Mouse (Mus musculus): ENCODE measurements around the gene Wdr63. TPM values are rescaled to one million over a fixed set of nuclear protein-coding genes. Genes with fewer than 3 reads are reported as not detected.

Gene Wdr63
- polyA plus RNA-seq (2015; fragmentation: Nextera tagmentation; extraction: Ambion mirVana): 0.59 and 1.4 TPM in 2 replicates

- Histone ChIP-seq H3K4me3 (peak within 1 kb of the TSS; percentile 43), H3K9me3 (no peaks in the 10 kb centered on the region), H3K9ac (replicated peaks) (peak within 1 kb of the TSS; percentile 17; the same call in 1 of the 2 replicates), H3K36me3 (no peaks in the 10 kb centered on the region), H3K27me3 (no peaks in the 10 kb centered on the region), H3K4me1 (peaks cover 8% of the 10 kb centered on the region), H3K4me2 (replicated peaks) (peak within 1 kb of the TSS; percentile 81), H3K27ac (replicated peaks) (no peak within 1 kb of the TSS)
- WGBS: 10% methylated on average over 18 of the region's 18 CpGs
- peak; percentile 99 for ATAC-seq (replicated peaks)
Measured at GRCm38 (mm10) chr3:146107921-146108571, at the start of gene Wdr63. TSS of gene Wdr63 (minus strand) at chr3:146108130.

- no peak overlapping the region for H3K4me2 ChIP-seq (replicated peaks)
- 90% methylated on average over 2 of the region's 2 CpGs for WGBS
- no peaks in the 10 kb centered on the region for H3K27me3 ChIP-seq
- no peaks in the 10 kb centered on the region for H3K4me1 ChIP-seq
- no peak overlapping the region for H3K27ac ChIP-seq (replicated peaks)
- no peak for ATAC-seq (replicated peaks)
- no peaks in the 10 kb centered on the region for H3K9me3 ChIP-seq
- H3K9ac ChIP-seq (replicated peaks): no peak overlapping the region
- H3K4me3 ChIP-seq: no peak overlapping the region
- H3K36me3 ChIP-seq: no peaks in the 10 kb centered on the region
Measured at GRCm38 (mm10) chr3:146156811-146157210, 48.9 kb upstream of the Wdr63 start.

GRCm38 (mm10) chr3:146155628-146156576, 48.0 kb upstream of the Wdr63 start:
- no peak for ATAC-seq (replicated peaks)
- Histone ChIP-seq H3K9ac (replicated peaks) (no peak overlapping the region), H3K4me2 (replicated peaks) (no peak overlapping the region), H3K27me3 (0 out of 2 replicates have a peak, but pooled peaks cover 3% of the 10 kb centered on the region), H3K4me3 (no peak overlapping the region), H3K36me3 (no peaks in the 10 kb centered on the region), H3K4me1 (no peaks in the 10 kb centered on the region), H3K27ac (replicated peaks) (no peak overlapping the region), H3K9me3 (no peaks in the 10 kb centered on the region)
- 86% methylated on average over 13 of the region's 13 CpGs for WGBS

GRCm38 (mm10) chr3:146153862-146154611, 46.1 kb upstream of the Wdr63 start:
- Histone ChIP-seq H3K36me3 (no peaks in the 10 kb centered on the region), H3K4me2 (replicated peaks) (no peak overlapping the region), H3K4me3 (no peak overlapping the region), H3K9ac (replicated peaks) (no peak overlapping the region), H3K4me1 (peaks cover 11% of the 10 kb centered on the region), H3K9me3 (no peaks in the 10 kb centered on the region), H3K27me3 (peaks cover 11% of the 10 kb centered on the region; the same call in 1 of the 2 replicates), H3K27ac (replicated peaks) (no peak overlapping the region)
- 43% methylated on average over 12 of the region's 12 CpGs for WGBS
- no peak for ATAC-seq (replicated peaks)

GRCm38 (mm10) chr3:146152913-146153312, 45.0 kb upstream of the Wdr63 start:
- no peak for ATAC-seq (replicated peaks)
- peaks cover 11% of the 10 kb centered on the region for H3K4me1 ChIP-seq
- WGBS: 49% methylated on average over 2 of the region's 2 CpGs
- H3K27ac ChIP-seq (replicated peaks): no peak overlapping the region
- no peaks in the 10 kb centered on the region for H3K36me3 ChIP-seq
- H3K4me2 ChIP-seq (replicated peaks): no peak overlapping the region
- H3K4me3 ChIP-seq: no peak overlapping the region
- H3K9ac ChIP-seq (replicated peaks): no peak overlapping the region
- H3K27me3 ChIP-seq: peaks cover 11% of the 10 kb centered on the region; the same call in 1 of the 2 replicates
- H3K9me3 ChIP-seq: no peaks in the 10 kb centered on the region

- H3K9me3 ChIP-seq: no peaks in the 10 kb centered on the region
- H3K9ac ChIP-seq (replicated peaks): no peak overlapping the region
- H3K4me2 ChIP-seq (replicated peaks): no peak overlapping the region
- peaks cover 11% of the 10 kb centered on the region for H3K4me1 ChIP-seq
- WGBS: 86% methylated on average over 8 of the region's 8 CpGs
- H3K4me3 ChIP-seq: no peak overlapping the region
- ATAC-seq (replicated peaks): no peak
- H3K27ac ChIP-seq (replicated peaks): no peak overlapping the region
- no peaks in the 10 kb centered on the region for H3K36me3 ChIP-seq
- peaks cover 11% of the 10 kb centered on the region; the same call in 1 of the 2 replicates for H3K27me3 ChIP-seq
Measured at GRCm38 (mm10) chr3:146152348-146152747, 44.4 kb upstream of the Wdr63 start.

DNA sequence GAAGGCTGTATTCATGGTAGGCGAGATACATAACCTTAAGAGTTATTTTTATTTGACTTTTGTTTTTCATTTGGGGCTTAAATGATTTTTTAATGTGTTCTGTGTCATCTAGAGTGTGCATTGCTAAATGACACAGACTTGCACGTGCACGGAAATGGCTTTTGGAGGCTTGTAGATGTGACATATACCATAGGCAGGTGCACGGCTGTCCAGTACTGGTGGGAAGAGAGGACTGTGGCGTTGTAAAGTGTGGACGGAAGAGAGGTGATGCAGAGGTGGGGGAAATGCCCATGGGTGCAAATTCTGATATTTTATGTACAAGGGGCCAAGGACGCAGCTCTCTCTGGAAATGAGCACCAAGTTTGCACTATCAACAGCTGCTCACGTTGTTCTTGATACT, 43.8 kb upstream of the Wdr63 start:
- no peak for ATAC-seq (replicated peaks)
- Histone ChIP-seq H3K27me3 (peaks cover 11% of the 10 kb centered on the region; the same call in 1 of the 2 replicates), H3K9ac (replicated peaks) (no peak overlapping the region), H3K9me3 (no peaks in the 10 kb centered on the region), H3K4me2 (replicated peaks) (no peak overlapping the region), H3K36me3 (no peaks in the 10 kb centered on the region), H3K27ac (replicated peaks) (no peak overlapping the region), H3K4me3 (no peak overlapping the region), H3K4me1 (peaks cover 11% of the 10 kb centered on the region)
- 93% methylated on average over 8 of the region's 8 CpGs for WGBS

GRCm38 (mm10) chr3:146151328-146151727, 43.4 kb upstream of the Wdr63 start:
- peaks cover 11% of the 10 kb centered on the region; the same call in 1 of the 2 replicates for H3K27me3 ChIP-seq
- no peak for ATAC-seq (replicated peaks)

DNA sequence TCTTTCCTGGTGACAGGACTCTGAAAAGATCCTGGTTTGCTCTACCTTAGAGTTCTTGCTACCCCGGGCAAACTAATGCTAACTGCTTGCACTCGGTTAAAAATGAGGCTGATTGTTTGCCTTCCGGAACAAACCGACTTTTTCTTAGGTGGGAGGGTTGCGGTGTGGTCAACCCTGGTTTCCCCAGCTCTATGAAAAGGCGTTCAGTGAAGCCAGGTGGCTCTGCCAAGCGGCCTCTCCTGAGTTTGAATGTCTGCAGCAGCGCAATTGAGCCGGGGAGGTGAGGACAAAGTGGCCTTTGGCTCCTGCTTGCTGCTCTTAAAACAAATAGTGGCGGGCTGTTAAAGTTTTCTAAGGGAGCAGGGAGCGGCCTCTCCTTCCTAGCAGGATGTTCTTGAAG, 42.6 kb upstream of the Wdr63 start:
- Histone ChIP-seq H3K4me3 (peak overlapping the region; percentile 36; the same call in 1 of the 2 replicates), H3K27ac (replicated peaks) (no peak overlapping the region), H3K4me1 (peaks cover 11% of the 10 kb centered on the region), H3K9ac (replicated peaks) (no peak overlapping the region), H3K27me3 (peaks cover 11% of the 10 kb centered on the region; the same call in 1 of the 2 replicates), H3K36me3 (no peaks in the 10 kb centered on the region), H3K9me3 (no peaks in the 10 kb centered on the region), H3K4me2 (replicated peaks) (peak overlapping the region; percentile 68; the same call in 1 of the 2 replicates)
- no peak for ATAC-seq (replicated peaks)
- 29% methylated on average over 11 of the region's 11 CpGs for WGBS

More at GRCm38 (mm10) chr3:146151328-146151727, 43.4 kb upstream of the Wdr63 start:
- no peak overlapping the region for H3K9ac ChIP-seq (replicated peaks)
- peaks cover 11% of the 10 kb centered on the region for H3K4me1 ChIP-seq
- no peaks in the 10 kb centered on the region for H3K36me3 ChIP-seq
- no peak overlapping the region for H3K4me3 ChIP-seq
- no peak overlapping the region for H3K27ac ChIP-seq (replicated peaks)
- H3K9me3 ChIP-seq: no peaks in the 10 kb centered on the region
- 95% methylated on average over 10 of the region's 10 CpGs for WGBS
- no peak overlapping the region for H3K4me2 ChIP-seq (replicated peaks)

- peak overlapping the region; percentile 68 for H3K4me2 ChIP-seq (replicated peaks)
- H3K4me3 ChIP-seq: peak overlapping the region; percentile 36
- no peaks in the 10 kb centered on the region for H3K36me3 ChIP-seq
- 0% methylated on average over 26 of the region's 26 CpGs for WGBS
- H3K27ac ChIP-seq (replicated peaks): no peak overlapping the region
- H3K9ac ChIP-seq (replicated peaks): peak overlapping the region; percentile 17; the same call in 1 of the 2 replicates
- peaks cover 11% of the 10 kb centered on the region; the same call in 1 of the 2 replicates for H3K27me3 ChIP-seq
- ATAC-seq (replicated peaks): 0 out of 2 replicates have a peak, but pooled peaks have one; percentile 13
- peaks cover 11% of the 10 kb centered on the region for H3K4me1 ChIP-seq
- no peaks in the 10 kb centered on the region for H3K9me3 ChIP-seq
Measured at GRCm38 (mm10) chr3:146150058-146150400, 42.1 kb upstream of the Wdr63 start.

All from forebrain, embryonic 15.5 days (tissue).